Mouse (Mus musculus) ES-E14 (cell line): ENCODE measurements at regions not wholly inside any gene's neighbourhood (a gene's known extent, or its start where the extent isn't known, plus 50 kb on each side); places are given as distances from the start of the nearest gene placed in this dataset.

Experiments
- CHD2 ChIP-seq: IDR thresholded peaks from 2 replicates; pipeline ENCODE4 v1.6.1; 2014; ENCODE audit warnings: mild to moderate bottlenecking, low read depth, low read length, inconsistent platforms
- HCFC1 ChIP-seq: IDR thresholded peaks from 2 replicates; pipeline ENCODE4 v1.6.1; 2012; ENCODE audit warnings: low read length, inconsistent platforms, borderline replicate concordance; ENCODE audit not compliant: insufficient read depth
- MAFK ChIP-seq: IDR thresholded peaks from 2 replicates; pipeline ENCODE4 v1.6.1; 2014; ENCODE audit warnings: mild to moderate bottlenecking, low read depth, low read length, inconsistent platforms; ENCODE audit not compliant: insufficient read depth
- ZC3H11A ChIP-seq: IDR thresholded peaks from 2 replicates; pipeline ENCODE4 v1.6.1; 2012; ENCODE audit warnings: low read depth, mild to moderate bottlenecking, inconsistent platforms, low read length, borderline replicate concordance
- ZNF384 ChIP-seq: IDR thresholded peaks from 2 replicates; pipeline ENCODE4 v1.6.1; 2012; ENCODE audit warnings: low read depth, low read length, inconsistent platforms

- TF ChIP-seq ZC3H11A: no peak
- no peak for TF ChIP-seq MAFK
- no peak for TF ChIP-seq CHD2
- TF ChIP-seq ZNF384: no peak
- TF ChIP-seq HCFC1: no peak
Observed at GRCm38 (mm10) chr14:60489111-60489510, 116.1 kb downstream of the Amer2 start.
